Mouse (Mus musculus) stomach, adult 2 months (tissue): ENCODE data around the gene Slc5a7. TPM values are rescaled to one million over a fixed set of nuclear protein-coding genes. Genes with fewer than 3 reads are reported as not detected.

Experiments
- polyA plus RNA-seq: library from polyadenylated mRNA; depleted of rRNA; stranded (reverse); fragments of >200 nt; gene quantifications from 2 replicates; pipeline ENCODE4 v1.2.3, GENCODE M21; 2012; rRNA removed

Slc5a7 gene
- polyA plus RNA-seq, result 0.09 and 0.12 TPM in 2 replicates

DNA sequence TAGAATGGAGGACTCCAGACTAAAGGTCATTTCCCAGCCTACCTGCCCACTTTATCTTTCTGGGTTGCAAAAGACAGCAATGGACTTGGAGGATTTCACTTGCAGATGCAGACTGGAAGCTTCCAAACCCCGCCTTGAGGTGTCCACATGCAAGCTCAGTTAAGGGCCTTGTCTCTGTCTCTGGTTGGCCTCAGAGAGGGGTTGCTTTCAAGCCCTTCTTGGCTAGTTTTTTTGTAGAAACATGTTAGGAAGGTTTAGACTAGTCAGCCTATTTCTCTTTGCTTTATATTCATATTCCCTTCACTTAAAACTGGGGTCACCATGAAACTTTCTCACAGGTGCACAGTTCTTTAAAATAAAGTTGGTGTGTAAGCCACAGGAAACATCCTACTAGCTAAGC is at the start of gene Slc5a7:
Gene Slc5a7 (minus strand): TSS at position 101 of the 400 bp plus-strand sequence.

